Mouse (Mus musculus): ENCODE data around the gene Prr7. TPM values are rescaled to one million over a fixed set of nuclear protein-coding genes. Genes with fewer than 3 reads are reported as not detected.

Gene Prr7
- polyA plus RNA-seq, 1 experiment from 2014 or later: 6.7 TPM

GRCm38 (mm10) chr13:55479929-55480328 lies 15.9 kb downstream of the Prr7 start:
- Histone ChIP-seq H3K27ac (ENCODE audit: low read depth, low read length) (no peak overlapping the region), H3K4me2 (ENCODE audit: low read depth, low read length) (no peak overlapping the region), H3K4me3 (ENCODE audit: low read depth, low read length) (no peak overlapping the region), H3K9ac (replicated peaks; ENCODE audit: low read depth, low read length) (no peak overlapping the region), H3K9me3 (ENCODE audit: control insufficient read depth, low read length) (no peaks in the 10 kb centered on the region), H3K4me1 (ENCODE audit: control insufficient read depth, insufficient read depth, low read length) (peaks cover 33% of the 10 kb centered on the region), H3K27me3 (ENCODE audit: control insufficient read depth, insufficient read depth, low read length) (no peaks in the 10 kb centered on the region), H3K36me3 (ENCODE audit: control insufficient read depth, insufficient read depth, low read length) (peaks cover 76% of the 10 kb centered on the region)
- ATAC-seq (ENCODE audit: low read depth): no peak

- peaks cover 42% of the 10 kb centered on the region for H3K4me1 ChIP-seq (ENCODE audit: control insufficient read depth, insufficient read depth, low read length)
Observed at GRCm38 (mm10) chr13:55482542-55482941, 18.5 kb downstream of the Prr7 start.

GRCm38 (mm10) chr13:55483071-55483470 lies 19.0 kb downstream of the Prr7 start:
- Histone ChIP-seq H3K36me3 (ENCODE audit: control insufficient read depth, insufficient read depth, low read length) (peaks cover 44% of the 10 kb centered on the region), H3K27me3 (ENCODE audit: control insufficient read depth, insufficient read depth, low read length) (peaks cover 2% of the 10 kb centered on the region; the same call in 1 of the 2 replicates), H3K4me3 (ENCODE audit: low read depth, low read length) (peak overlapping the region; percentile 99), H3K4me2 (ENCODE audit: low read depth, low read length) (peak overlapping the region; percentile 97), H3K9ac (replicated peaks; ENCODE audit: low read depth, low read length) (peak overlapping the region; percentile 43), H3K4me1 (ENCODE audit: control insufficient read depth, insufficient read depth, low read length) (peaks cover 42% of the 10 kb centered on the region), H3K27ac (ENCODE audit: low read depth, low read length) (peak overlapping the region; percentile 74), H3K9me3 (ENCODE audit: control insufficient read depth, low read length) (no peaks in the 10 kb centered on the region)
- WGBS: 44% methylated on average over 9 of the region's 9 CpGs
- no peak for ATAC-seq (ENCODE audit: low read depth)

More at GRCm38 (mm10) chr13:55482542-55482941, 18.5 kb downstream of the Prr7 start:
- Histone ChIP-seq H3K4me2 (ENCODE audit: low read depth, low read length) (peak overlapping the region; percentile 97; the same call in 1 of the 2 replicates), H3K9ac (replicated peaks; ENCODE audit: low read depth, low read length) (no peak overlapping the region), H3K27me3 (ENCODE audit: control insufficient read depth, insufficient read depth, low read length) (peaks cover 2% of the 10 kb centered on the region; the same call in 1 of the 2 replicates), H3K9me3 (ENCODE audit: control insufficient read depth, low read length) (no peaks in the 10 kb centered on the region), H3K27ac (ENCODE audit: low read depth, low read length) (no peak overlapping the region), H3K36me3 (ENCODE audit: control insufficient read depth, insufficient read depth, low read length) (peaks cover 50% of the 10 kb centered on the region), H3K4me3 (ENCODE audit: low read depth, low read length) (peak overlapping the region; percentile 99; the same call in 1 of the 2 replicates)
- 68% methylated on average over 7 of the region's 7 CpGs for WGBS
- no peak for ATAC-seq (ENCODE audit: low read depth)

GRCm38 (mm10) chr13:55483593-55483992 lies 19.5 kb downstream of the Prr7 start:
- ATAC-seq (ENCODE audit: low read depth): peak; percentile 84

GRCm38 (mm10) chr13:55484520-55485088 lies 20.5 kb downstream of the Prr7 start:
- WGBS: 10% methylated on average over 7 of the region's 7 CpGs
- Histone ChIP-seq H3K4me1 (ENCODE audit: control insufficient read depth, insufficient read depth, low read length) (peaks cover 42% of the 10 kb centered on the region), H3K27me3 (ENCODE audit: control insufficient read depth, insufficient read depth, low read length) (peaks cover 2% of the 10 kb centered on the region; the same call in 1 of the 2 replicates)

More at GRCm38 (mm10) chr13:55483593-55483992, 19.5 kb downstream of the Prr7 start:
- H3K4me2 ChIP-seq (ENCODE audit: low read depth, low read length): peak overlapping the region; percentile 97
- H3K9ac ChIP-seq (replicated peaks; ENCODE audit: low read depth, low read length): peak overlapping the region; percentile 43
- H3K36me3 ChIP-seq (ENCODE audit: control insufficient read depth, insufficient read depth, low read length): peaks cover 43% of the 10 kb centered on the region
- peaks cover 42% of the 10 kb centered on the region for H3K4me1 ChIP-seq (ENCODE audit: control insufficient read depth, insufficient read depth, low read length)
- WGBS: 3% methylated on average over 15 of the region's 15 CpGs
- no peaks in the 10 kb centered on the region for H3K9me3 ChIP-seq (ENCODE audit: control insufficient read depth, low read length)
- peak overlapping the region; percentile 74 for H3K27ac ChIP-seq (ENCODE audit: low read depth, low read length)
- H3K27me3 ChIP-seq (ENCODE audit: control insufficient read depth, insufficient read depth, low read length): peaks cover 2% of the 10 kb centered on the region; the same call in 1 of the 2 replicates
- peak overlapping the region; percentile 99 for H3K4me3 ChIP-seq (ENCODE audit: low read depth, low read length)

GRCm38 (mm10) chr13:55486029-55486794 lies 22.1 kb downstream of the Prr7 start:
- Histone ChIP-seq H3K4me2 (ENCODE audit: low read depth, low read length) (peak overlapping the region; percentile 97), H3K9ac (replicated peaks; ENCODE audit: low read depth, low read length) (peak overlapping the region; percentile 100), H3K4me3 (ENCODE audit: low read depth, low read length) (peak overlapping the region; percentile 99), H3K27ac (ENCODE audit: low read depth, low read length) (peak overlapping the region; percentile 99), H3K9me3 (ENCODE audit: control insufficient read depth, low read length) (no peaks in the 10 kb centered on the region), H3K36me3 (ENCODE audit: control insufficient read depth, insufficient read depth, low read length) (peaks cover 17% of the 10 kb centered on the region), H3K4me1 (ENCODE audit: control insufficient read depth, insufficient read depth, low read length) (peaks cover 42% of the 10 kb centered on the region), H3K27me3 (ENCODE audit: control insufficient read depth, insufficient read depth, low read length) (peaks cover 2% of the 10 kb centered on the region; the same call in 1 of the 2 replicates)
- 16% methylated on average over 14 of the region's 14 CpGs for WGBS
- ATAC-seq (ENCODE audit: low read depth): no peak

More at GRCm38 (mm10) chr13:55484520-55485088, 20.5 kb downstream of the Prr7 start:
- H3K36me3 ChIP-seq (ENCODE audit: control insufficient read depth, insufficient read depth, low read length): peaks cover 33% of the 10 kb centered on the region
- H3K9ac ChIP-seq (replicated peaks; ENCODE audit: low read depth, low read length): peak overlapping the region; percentile 100
- H3K4me2 ChIP-seq (ENCODE audit: low read depth, low read length): peak overlapping the region; percentile 97
- H3K27ac ChIP-seq (ENCODE audit: low read depth, low read length): peak overlapping the region; percentile 74
- no peaks in the 10 kb centered on the region for H3K9me3 ChIP-seq (ENCODE audit: control insufficient read depth, low read length)
- peak overlapping the region; percentile 99 for H3K4me3 ChIP-seq (ENCODE audit: low read depth, low read length)
- no peak for ATAC-seq (ENCODE audit: low read depth)

- peak overlapping the region; percentile 99 for H3K4me3 ChIP-seq (ENCODE audit: low read depth, low read length)
- H3K27me3 ChIP-seq (ENCODE audit: control insufficient read depth, insufficient read depth, low read length): peaks cover 2% of the 10 kb centered on the region; the same call in 1 of the 2 replicates
- peak; percentile 38 for ATAC-seq (ENCODE audit: low read depth)
- peaks cover 42% of the 10 kb centered on the region for H3K4me1 ChIP-seq (ENCODE audit: control insufficient read depth, insufficient read depth, low read length)
- H3K27ac ChIP-seq (ENCODE audit: low read depth, low read length): peak overlapping the region; percentile 99
- H3K36me3 ChIP-seq (ENCODE audit: control insufficient read depth, insufficient read depth, low read length): peaks cover 8% of the 10 kb centered on the region
- peak overlapping the region; percentile 100 for H3K9ac ChIP-seq (replicated peaks; ENCODE audit: low read depth, low read length)
- under 1% methylated on average over 25 of the region's 29 CpGs for WGBS
- peak overlapping the region; percentile 97 for H3K4me2 ChIP-seq (ENCODE audit: low read depth, low read length)
- H3K9me3 ChIP-seq (ENCODE audit: control insufficient read depth, low read length): no peaks in the 10 kb centered on the region
Observed at GRCm38 (mm10) chr13:55486916-55487577, 23.0 kb downstream of the Prr7 start.

GRCm38 (mm10) chr13:55487578-55488498 lies 23.8 kb downstream of the Prr7 start, which contains the start of gene Dbn1:
Gene Dbn1 (minus strand): TSS chr13:55488111.
- no peaks in the 10 kb centered on the region for H3K9me3 ChIP-seq (ENCODE audit: control insufficient read depth, low read length)
- H3K27me3 ChIP-seq (ENCODE audit: control insufficient read depth, insufficient read depth, low read length): peaks cover 2% of the 10 kb centered on the region; the same call in 1 of the 2 replicates
- peaks cover under 1% of the 10 kb centered on the region; the same call in 1 of the 2 replicates for H3K36me3 ChIP-seq (ENCODE audit: control insufficient read depth, insufficient read depth, low read length)
- peak within 1 kb of the TSS; percentile 99 for H3K4me3 ChIP-seq (ENCODE audit: low read depth, low read length)
- H3K9ac ChIP-seq (replicated peaks; ENCODE audit: low read depth, low read length): peak within 1 kb of the TSS; percentile 100
- peak within 1 kb of the TSS; percentile 97 for H3K4me2 ChIP-seq (ENCODE audit: low read depth, low read length)
- peak; percentile 79 for ATAC-seq (ENCODE audit: low read depth)
- WGBS: under 1% methylated on average over 29 of the region's 83 CpGs
- peak within 1 kb of the TSS; percentile 99 for H3K27ac ChIP-seq (ENCODE audit: low read depth, low read length)
- H3K4me1 ChIP-seq (ENCODE audit: control insufficient read depth, insufficient read depth, low read length): peaks cover 34% of the 10 kb centered on the region
